9 mouse cellular contexts compared by ENCODE assay signal in genomic region chr2:26566221-26566620, GRCm38 (mm10). TPM values are rescaled to one million over a fixed set of nuclear protein-coding genes. Genes with fewer than 3 reads are reported as not detected.
DNase-seq lines count a peak whose midpoint lies in the region; ATAC-seq and TF ChIP-seq lines count a peak whose summit lies in the region.
"Had no signal": no experiment of that assay in that cellular context is flagged by ENCODE, and none has a peak within 500 bp of the region (broad histone marks: within the 10 kb centered on the region; RNA-seq: fewer than 3 reads in every experiment).

No protein-coding gene starts in this region.

- peaks cover 26% of the 10 kb centered on the region for H3K4me1 ChIP-seq in heart, embryonic 10.5 days
- peaks cover 7 to 31% of the 10 kb centered on the region in 2 experiments; a peak in 3 of 4 replicates for H3K4me1 ChIP-seq in CH12.LX (ENCODE audit: control insufficient read depth in 1 of 2, insufficient read depth in 2 of 2)
- peaks cover 15% of the 10 kb centered on the region for H3K4me1 ChIP-seq in heart, embryonic 15.5 days (replicated peaks)
- peaks cover 24% of the 10 kb centered on the region for H3K4me1 ChIP-seq in liver, embryonic 12.5 days
- no peaks in the 10 kb centered on the region; the same call in 1 of the 2 replicates for H3K4me1 ChIP-seq in neural tube, embryonic 11.5 days (ENCODE audit: control insufficient read depth, insufficient read depth, low read length)

- ATAC-seq in heart, embryonic 15.5 days (replicated peaks; ENCODE audit: insufficient number of reproducible peaks, insufficient read depth, low FRiP score, low read depth): peak; percentile 28; the same call in 1 of the 2 replicates
- peak; percentile 40 for ATAC-seq in liver, embryonic 12.5 days
- ATAC-seq in neural tube, embryonic 11.5 days (ENCODE audit: insufficient read depth, low FRiP score, low TSS enrichment): 0 out of 2 replicates have a peak, but pooled peaks have one; percentile 41
- no peak for ATAC-seq in erythroblast, adult 5-6 weeks (replicated peaks; ENCODE audit: low FRiP score, poor library complexity, severe bottlenecking)

- no peaks in the 10 kb centered on the region for H3K79me2 ChIP-seq in CH12.LX (replicated peaks; ENCODE audit: control insufficient read depth, extremely low read depth, insufficient read depth, poor library complexity, severe bottlenecking)

- no peaks in the 10 kb centered on the region for H3K36me3 ChIP-seq in heart, embryonic 10.5 days
- no peaks in the 10 kb centered on the region for H3K36me3 ChIP-seq in CH12.LX (replicated peaks in 1 of 2; ENCODE audit: control insufficient read depth in 1 of 2, insufficient read depth in 1 of 2, low read length in 1 of 2)
- H3K36me3 ChIP-seq in heart, embryonic 15.5 days: no peaks in the 10 kb centered on the region
- no peaks in the 10 kb centered on the region for H3K36me3 ChIP-seq in liver, embryonic 12.5 days
- no peaks in the 10 kb centered on the region for H3K36me3 ChIP-seq in neural tube, embryonic 11.5 days (ENCODE audit: control insufficient read depth, insufficient read depth, low read length)
- H3K36me3 ChIP-seq: limb, embryonic 12.5 days had no signal

- H3K9me3 ChIP-seq in heart, embryonic 10.5 days: no peaks in the 10 kb centered on the region
- H3K9me3 ChIP-seq in CH12.LX (replicated peaks; ENCODE audit: low read length): no peaks in the 10 kb centered on the region
- H3K9me3 ChIP-seq in heart, embryonic 15.5 days (replicated peaks): no peaks in the 10 kb centered on the region
- H3K9me3 ChIP-seq in liver, embryonic 12.5 days (replicated peaks): no peaks in the 10 kb centered on the region
- H3K9me3 ChIP-seq in neural tube, embryonic 11.5 days (ENCODE audit: control insufficient read depth, low read length): no peaks in the 10 kb centered on the region
- H3K9me3 ChIP-seq: limb, embryonic 12.5 days had no signal

- dilution Hi-C loops in CH12.LX (cut with MboI; ENCODE audit: extremely low pct_ligation_motif_present, extremely low pct_unique_long_range_greater_than_20kb, low sequenced_read_pairs): no loop called here

- no peak for TF ChIP-seq EP300 in CH12.LX (IDR thresholded peaks at IDR 0.05; ENCODE audit: low read length)

- no peak overlapping the region for H3K4me2 ChIP-seq in CH12.LX (ENCODE audit: insufficient read depth, low read depth, poor library complexity, severe bottlenecking)
- H3K4me2 ChIP-seq in heart, embryonic 15.5 days: no peak overlapping the region
- no peak overlapping the region for H3K4me2 ChIP-seq in liver, embryonic 12.5 days
- H3K4me2 ChIP-seq in neural tube, embryonic 11.5 days (ENCODE audit: low read depth): no peak overlapping the region
- H3K4me2 ChIP-seq: limb, embryonic 12.5 days had no signal

- 0 out of 2 replicates have a peak, but pooled peaks cover 4% of the 10 kb centered on the region for H3K27me3 ChIP-seq in heart, embryonic 10.5 days (ENCODE audit: insufficient read depth, poor library complexity, severe bottlenecking)
- peaks cover 2% of the 10 kb centered on the region for H3K27me3 ChIP-seq in CH12.LX (replicated peaks)
- no peaks in the 10 kb centered on the region for H3K27me3 ChIP-seq in heart, embryonic 15.5 days
- H3K27me3 ChIP-seq in liver, embryonic 12.5 days (replicated peaks): peaks cover 2% of the 10 kb centered on the region; the same call in 1 of the 2 replicates
- no peaks in the 10 kb centered on the region for H3K27me3 ChIP-seq in neural tube, embryonic 11.5 days (ENCODE audit: control insufficient read depth, insufficient read depth, low read length)
- H3K27me3 ChIP-seq: limb, embryonic 12.5 days had no signal

- TF ChIP-seq RAD21 in CH12.LX (IDR thresholded peaks at IDR 0.05; ENCODE audit: low read depth, low read length): peak; percentile 100

- DNase-seq in heart, adult 18-20 months: peak; percentile 68 to 71
- DNase-seq in heart, embryonic 10.5 days (ENCODE audit: low spot score): no peak
- peak; percentile 73 for DNase-seq in CH12.LX (ENCODE audit: extremely low read depth)
- DNase-seq in cerebellum, adult 8-10 months: peak; percentile 26
- peak; percentile 71 for DNase-seq in neural tube, embryonic 11.5 days (ENCODE audit: low spot score)

- in situ Hi-C loops in CH12.LX (cut with MboI; ENCODE audit: low pct_ligation_motif_present, low pct_unique_long_range_greater_than_20kb, low sequenced_read_pairs): loop anchor here (10.0 kb wide), 1 partner anchor 401 kb away; no protein-coding TSS in a partner anchor

- H3K9ac ChIP-seq in CH12.LX (ENCODE audit: insufficient read depth, low read depth): no peak overlapping the region
- no peak overlapping the region for H3K9ac ChIP-seq in heart, embryonic 15.5 days
- H3K9ac ChIP-seq in liver, embryonic 12.5 days: no peak overlapping the region
- H3K9ac ChIP-seq in neural tube, embryonic 11.5 days (ENCODE audit: low read length): no peak overlapping the region
- H3K9ac ChIP-seq: limb, embryonic 12.5 days had no signal

- TF ChIP-seq POLR2A in CH12.LX (IDR thresholded peaks at IDR 0.05; ENCODE audit: low read depth, low read length): no peak

- WGBS in heart, embryonic 10.5 days: 13% methylated on average over 4 of the region's 4 CpGs
- WGBS in heart, embryonic 15.5 days: 11% methylated on average over 4 of the region's 4 CpGs
- 6% methylated on average over 4 of the region's 4 CpGs for WGBS in liver, embryonic 12.5 days (ENCODE audit: insufficient replicate concordance)
- 12% methylated on average over 4 of the region's 4 CpGs for WGBS in neural tube, embryonic 11.5 days

- TF ChIP-seq CTCF in CH12.LX (conservative IDR thresholded peaks at IDR 0.05 in 1 of 2, IDR thresholded peaks at IDR 0.05 in 1 of 2; ENCODE audit: low read depth in 2 of 2, low read length in 2 of 2): peak; percentile 22 to 97; a peak in 2 of 4 replicates

- no peak overlapping the region for H3K4me3 ChIP-seq in heart, embryonic 10.5 days
- H3K4me3 ChIP-seq in CH12.LX (replicated peaks in 1 of 3; ENCODE audit: low read depth in 2 of 3, low read length in 2 of 3, poor library complexity in 1 of 3): no peak overlapping the region
- H3K4me3 ChIP-seq in heart, embryonic 15.5 days: no peak overlapping the region
- H3K4me3 ChIP-seq in liver, embryonic 12.5 days: no peak overlapping the region
- H3K4me3 ChIP-seq in neural tube, embryonic 11.5 days (ENCODE audit: low read depth, low read length): no peak overlapping the region
- H3K4me3 ChIP-seq: limb, embryonic 12.5 days had no signal

- H3K27ac ChIP-seq in heart, embryonic 10.5 days: no peak overlapping the region; the same call in 1 of the 2 replicates
- no peak overlapping the region for H3K27ac ChIP-seq in CH12.LX (ENCODE audit: insufficient read depth, low read depth)
- no peak overlapping the region for H3K27ac ChIP-seq in heart, embryonic 15.5 days
- H3K27ac ChIP-seq in liver, embryonic 12.5 days: no peak overlapping the region
- H3K27ac ChIP-seq in neural tube, embryonic 11.5 days (ENCODE audit: low read depth, low read length): no peak overlapping the region
- H3K27ac ChIP-seq: limb, embryonic 12.5 days had no signal

RNA-seq across cellular contexts. Expression of gene Egfl7, which starts 13.6 kb away (rescaled TPM):
- total RNA-seq in heart, adult 18-20 months (2021): 10 to 100 TPM; 94.2 to 94.8 TPM
- polyA plus RNA-seq in heart, embryonic 10.5 days (2016; fragmentation: Nextera tagmentation; extraction: Ambion mirVana): 164 and 186 TPM in 2 replicates
- total RNA-seq in CH12.LX (2012; rRNA removed) (35.0 and 39.3 TPM in 2 replicates), CH12.LX (2014; rRNA removed) (18.9 and 20.1 TPM in 2 replicates)
- 21.4 and 24.7 TPM in 2 replicates for polyA plus RNA-seq in CH12.LX (2012; ENCODE audit: insufficient read length, low read depth)
- 159 and 197 TPM in 2 replicates for polyA plus RNA-seq in heart, embryonic 15.5 days (2015; fragmentation: Nextera tagmentation; extraction: Ambion mirVana)
- 106 and 120 TPM in 2 replicates for polyA plus RNA-seq in liver, embryonic 12.5 days (2016; fragmentation: Nextera tagmentation; extraction: Ambion mirVana)
- 68.5 and 75.7 TPM in 2 replicates for polyA plus RNA-seq in neural tube, embryonic 11.5 days (2014; fragmentation: Nextera tagmentation; extraction: Ambion mirVana)
- total RNA-seq in erythroblast, adult 5-6 weeks (2015; ENCODE audit: low replicate concordance): 7.5 TPM in 1 of 2 replicates, not detected in the other
- total RNA-seq in erythroblast, adult 5-6 weeks (2017; ENCODE audit: low replicate concordance): 4.9 and 8.2 TPM in 2 replicates

RNA-seq across cellular contexts. Expression of gene Gm20532, which starts 20.2 kb away (rescaled TPM):
- total RNA-seq in heart, adult 18-20 months (2021): not detected
- not detected in 2 replicates for polyA plus RNA-seq in heart, embryonic 10.5 days (2016; fragmentation: Nextera tagmentation; extraction: Ambion mirVana)
- not detected in 2 replicates for total RNA-seq in CH12.LX (2012; rRNA removed)
- not detected in 2 replicates for total RNA-seq in CH12.LX (2014; rRNA removed)
- not detected in 2 replicates for polyA plus RNA-seq in CH12.LX (2012; ENCODE audit: insufficient read length, low read depth)
- not detected in 2 replicates for polyA plus RNA-seq in heart, embryonic 15.5 days (2015; fragmentation: Nextera tagmentation; extraction: Ambion mirVana)
- not detected in 2 replicates for polyA plus RNA-seq in liver, embryonic 12.5 days (2016; fragmentation: Nextera tagmentation; extraction: Ambion mirVana)
- polyA plus RNA-seq in neural tube, embryonic 11.5 days (2014; fragmentation: Nextera tagmentation; extraction: Ambion mirVana): not detected in 2 replicates
- not detected in 2 replicates for total RNA-seq in erythroblast, adult 5-6 weeks (2015; ENCODE audit: low replicate concordance)
- total RNA-seq in erythroblast, adult 5-6 weeks (2017; ENCODE audit: low replicate concordance): not detected in 2 replicates

RNA-seq across cellular contexts. Expression of gene Agpat2, which starts 38.0 kb away (rescaled TPM):
- total RNA-seq in heart, adult 18-20 months (2021): 10 to 100 TPM; 53.9 to 88.6 TPM
- polyA plus RNA-seq in heart, embryonic 10.5 days (2016; fragmentation: Nextera tagmentation; extraction: Ambion mirVana): 20.4 and 28.9 TPM in 2 replicates
- total RNA-seq in CH12.LX (2012; rRNA removed): 11.1 and 14.2 TPM in 2 replicates
- 8.6 and 10.6 TPM in 2 replicates for total RNA-seq in CH12.LX (2014; rRNA removed)
- 9.5 TPM in 2 replicates for polyA plus RNA-seq in CH12.LX (2012; ENCODE audit: insufficient read length, low read depth)
- polyA plus RNA-seq in heart, embryonic 15.5 days (2015; fragmentation: Nextera tagmentation; extraction: Ambion mirVana): 19.9 and 26.3 TPM in 2 replicates
- polyA plus RNA-seq in liver, embryonic 12.5 days (2016; fragmentation: Nextera tagmentation; extraction: Ambion mirVana): 26.7 and 28.7 TPM in 2 replicates
- polyA plus RNA-seq in neural tube, embryonic 11.5 days (2014; fragmentation: Nextera tagmentation; extraction: Ambion mirVana): 6.8 and 7.5 TPM in 2 replicates
- 17.1 and 32.7 TPM in 2 replicates for total RNA-seq in erythroblast, adult 5-6 weeks (2015; ENCODE audit: low replicate concordance)
- 23.0 and 24.4 TPM in 2 replicates for total RNA-seq in erythroblast, adult 5-6 weeks (2017; ENCODE audit: low replicate concordance)

RNA-seq across cellular contexts. Expression of gene Notch1, which starts 49.8 kb away (rescaled TPM):
- total RNA-seq in heart, adult 18-20 months (2021): 10 to 100 TPM; 29.8 to 30.5 TPM
- 13.2 and 16.6 TPM in 2 replicates for polyA plus RNA-seq in heart, embryonic 10.5 days (2016; fragmentation: Nextera tagmentation; extraction: Ambion mirVana)
- total RNA-seq in CH12.LX (2012; rRNA removed): 11.4 and 13.1 TPM in 2 replicates
- 0.86 and 0.98 TPM in 2 replicates for total RNA-seq in CH12.LX (2014; rRNA removed)
- polyA plus RNA-seq in CH12.LX (2012; ENCODE audit: insufficient read length, low read depth): 2.7 and 3.8 TPM in 2 replicates
- polyA plus RNA-seq in heart, embryonic 15.5 days (2015; fragmentation: Nextera tagmentation; extraction: Ambion mirVana): 10.8 and 24.2 TPM in 2 replicates
- polyA plus RNA-seq in liver, embryonic 12.5 days (2016; fragmentation: Nextera tagmentation; extraction: Ambion mirVana): 4.1 and 4.4 TPM in 2 replicates
- 56.9 and 60.4 TPM in 2 replicates for polyA plus RNA-seq in neural tube, embryonic 11.5 days (2014; fragmentation: Nextera tagmentation; extraction: Ambion mirVana)
- total RNA-seq in erythroblast, adult 5-6 weeks (2015; ENCODE audit: low replicate concordance): 7.3 and 10.0 TPM in 2 replicates
- 3.3 and 4.6 TPM in 2 replicates for total RNA-seq in erythroblast, adult 5-6 weeks (2017; ENCODE audit: low replicate concordance)
